ENCODE assay signal across 21 mouse cellular contexts in genomic region chr3:30464497-30464896, GRCm38 (mm10).
DNase-seq lines count a peak whose midpoint lies in the region; ATAC-seq and TF ChIP-seq lines count a peak whose summit lies in the region.
"Had no signal": no experiment of that assay in that cellular context is flagged by ENCODE, and none has a peak within 500 bp of the region (broad histone marks: within the 10 kb centered on the region; RNA-seq: fewer than 3 reads in every experiment).

No protein-coding gene starts in this region.

- DNase-seq in forebrain, embryonic 14.5 days (ENCODE audit: low spot score), result peak; percentile 42
- no peak for DNase-seq in forebrain, embryonic 11.5 days (ENCODE audit: low spot score)
- peak; percentile 6 for DNase-seq in layer of hippocampus, adult 9-11 months
- no peak for DNase-seq in layer of hippocampus, adult 11-12 months (ENCODE audit: low spot score)
- DNase-seq in brain, embryonic 14.5 days (ENCODE audit: low read depth), result peak; percentile 58
- peak; percentile 4 for DNase-seq in forebrain, postnatal 0 days
- no peak for DNase-seq in heart, postnatal 4 days
- DNase-seq in thymus, postnatal 25 days, result no peak
- DNase-seq: adrenal gland, adult 2 months; adrenal gland, postnatal 10 days; adrenal gland, postnatal 25 days; cerebellum, adult 11 months; cerebellum, adult 18-20 months; cerebellum, adult 8-10 months; cerebellum, adult 9-11 months; cerebellum, postnatal 14 days; cerebellum, postnatal 36 days; embryo, embryonic 11 days had no signal

- no peaks in the 10 kb centered on the region for H3K36me3 ChIP-seq in forebrain, embryonic 14.5 days (ENCODE audit: control insufficient read depth, insufficient read depth, low read length)
- no peaks in the 10 kb centered on the region for H3K36me3 ChIP-seq in forebrain, embryonic 11.5 days (ENCODE audit: control insufficient read depth, insufficient read depth, low read length)
- H3K36me3 ChIP-seq in forebrain, postnatal 0 days (ENCODE audit: insufficient read depth), result no peaks in the 10 kb centered on the region
- H3K36me3 ChIP-seq: embryonic facial prominence, embryonic 13.5 days; embryonic facial prominence, embryonic 15.5 days had no signal

- no peaks in the 10 kb centered on the region for H3K4me1 ChIP-seq in forebrain, embryonic 14.5 days (ENCODE audit: control insufficient read depth, insufficient read depth, low read length)
- no peaks in the 10 kb centered on the region for H3K4me1 ChIP-seq in forebrain, embryonic 11.5 days (replicated peaks; ENCODE audit: control insufficient read depth, insufficient read depth, low read length)
- no peaks in the 10 kb centered on the region for H3K4me1 ChIP-seq in forebrain, postnatal 0 days (ENCODE audit: insufficient read depth)
- H3K4me1 ChIP-seq: embryonic facial prominence, embryonic 13.5 days; embryonic facial prominence, embryonic 15.5 days had no signal

- ATAC-seq in forebrain, embryonic 14.5 days, result peak; percentile 58; the same call in 1 of the 2 replicates
- ATAC-seq in forebrain, embryonic 11.5 days (replicated peaks; ENCODE audit: low FRiP score), result no peak
- ATAC-seq in forebrain, postnatal 0 days, result peak; percentile 61

- H3K27me3 ChIP-seq in forebrain, embryonic 14.5 days (replicated peaks; ENCODE audit: control insufficient read depth, insufficient read depth, low read length), result no peaks in the 10 kb centered on the region
- no peaks in the 10 kb centered on the region for H3K27me3 ChIP-seq in forebrain, embryonic 11.5 days (ENCODE audit: control insufficient read depth, insufficient read depth, low read length)
- H3K27me3 ChIP-seq in forebrain, postnatal 0 days (ENCODE audit: insufficient read depth, low read length), result no peaks in the 10 kb centered on the region
- H3K27me3 ChIP-seq: embryonic facial prominence, embryonic 13.5 days; embryonic facial prominence, embryonic 15.5 days had no signal

- H3K4me2 ChIP-seq in forebrain, embryonic 14.5 days (ENCODE audit: low read length), result no peak overlapping the region
- no peak overlapping the region for H3K4me2 ChIP-seq in forebrain, embryonic 11.5 days (ENCODE audit: low read depth, low read length, severe bottlenecking)
- no peak overlapping the region for H3K4me2 ChIP-seq in forebrain, postnatal 0 days (ENCODE audit: low read depth)
- H3K4me2 ChIP-seq: embryonic facial prominence, embryonic 13.5 days; embryonic facial prominence, embryonic 15.5 days had no signal

- H3K27ac ChIP-seq in forebrain, embryonic 14.5 days (ENCODE audit: low read depth, low read length), result no peak overlapping the region
- no peak overlapping the region for H3K27ac ChIP-seq in forebrain, embryonic 11.5 days (ENCODE audit: low read depth, low read length)
- no peak overlapping the region for H3K27ac ChIP-seq in forebrain, postnatal 0 days (ENCODE audit: low read depth, low read length)
- H3K27ac ChIP-seq: embryonic facial prominence, embryonic 13.5 days; embryonic facial prominence, embryonic 15.5 days had no signal

- no peak overlapping the region for H3K9ac ChIP-seq in forebrain, embryonic 14.5 days (ENCODE audit: low read length)
- H3K9ac ChIP-seq in forebrain, embryonic 11.5 days (ENCODE audit: low read length), result no peak overlapping the region
- H3K9ac ChIP-seq in forebrain, postnatal 0 days, result no peak overlapping the region
- H3K9ac ChIP-seq: embryonic facial prominence, embryonic 13.5 days; embryonic facial prominence, embryonic 15.5 days had no signal

- H3K4me3 ChIP-seq in forebrain, embryonic 14.5 days (ENCODE audit: low read depth, low read length), result no peak overlapping the region
- no peak overlapping the region for H3K4me3 ChIP-seq in forebrain, embryonic 11.5 days (ENCODE audit: low read depth, low read length)
- no peak overlapping the region for H3K4me3 ChIP-seq in forebrain, postnatal 0 days (ENCODE audit: low read depth, low read length)
- H3K4me3 ChIP-seq: embryonic facial prominence, embryonic 13.5 days; embryonic facial prominence, embryonic 15.5 days; erythroblast, embryonic 14.5 days had no signal

- no peak for TF ChIP-seq POLR2A in brain, embryonic 14.5 days (IDR thresholded peaks at IDR 0.05; ENCODE audit: borderline replicate concordance, extremely low read depth, insufficient read depth, insufficient read length, poor library complexity, severe bottlenecking)

- TF ChIP-seq CTCF in brain, embryonic 14.5 days (IDR thresholded peaks at IDR 0.05; ENCODE audit: borderline replicate concordance, extremely low read depth, insufficient read depth, insufficient read length), result no peak
- TF ChIP-seq CTCF in forebrain, postnatal 0 days (IDR thresholded peaks at IDR 0.05; ENCODE audit: low read depth), result no peak

- no peaks in the 10 kb centered on the region for H3K9me3 ChIP-seq in forebrain, embryonic 14.5 days (replicated peaks; ENCODE audit: control insufficient read depth, low read length)
- no peaks in the 10 kb centered on the region for H3K9me3 ChIP-seq in forebrain, embryonic 11.5 days (ENCODE audit: control insufficient read depth, low read length)
- H3K9me3 ChIP-seq in forebrain, postnatal 0 days (ENCODE audit: low read length), result no peaks in the 10 kb centered on the region
- H3K9me3 ChIP-seq: embryonic facial prominence, embryonic 13.5 days; embryonic facial prominence, embryonic 15.5 days had no signal

- 84% methylated on average over 3 of the region's 3 CpGs for WGBS in forebrain, embryonic 14.5 days
- WGBS in forebrain, embryonic 11.5 days, result 90% methylated on average over 3 of the region's 3 CpGs
- 68% methylated on average over 3 of the region's 3 CpGs for WGBS in forebrain, postnatal 0 days

Comparison
In these comparisons a context has a peak if more than half of its experiments do, and no peak if none do; other contexts are left out.
1. DNase-seq: peak in forebrain, embryonic 14.5 days (single experiment), layer of hippocampus, adult 9-11 months (single experiment), brain, embryonic 14.5 days (single experiment) and forebrain, postnatal 0 days (single experiment); none in forebrain, embryonic 11.5 days (single experiment), layer of hippocampus, adult 11-12 months (single experiment), heart, postnatal 4 days (single experiment) and thymus, postnatal 25 days (single experiment).